Mouse (Mus musculus) lung, adult 10 weeks (tissue): ENCODE results near the gene Zfp964. TPM values are rescaled to one million over a fixed set of nuclear protein-coding genes. Genes with fewer than 3 reads are reported as not detected.

Experiments used
- polyA plus RNA-seq: library from polyadenylated mRNA; stranded (reverse); fragments of 350-450 nt; fragmentation: Illumina TruSeq; extraction: RNeasy Lipid Tissue Mini Kit (QIAGEN cat#74804); gene quantifications from one replicate; pipeline ENCODE4 v1.2.3, GENCODE M21; 2014; ENCODE audit warnings: low read depth, low replicate concordance; ENCODE audit not compliant: insufficient read depth

Gene Zfp964
- polyA plus RNA-seq, result 1.1 TPM

GRCm38 (mm10) chr8:69654358-69654981, at the start of gene Zfp964:
Gene Zfp964 (plus strand): TSS chr8:69654479.

DNA sequence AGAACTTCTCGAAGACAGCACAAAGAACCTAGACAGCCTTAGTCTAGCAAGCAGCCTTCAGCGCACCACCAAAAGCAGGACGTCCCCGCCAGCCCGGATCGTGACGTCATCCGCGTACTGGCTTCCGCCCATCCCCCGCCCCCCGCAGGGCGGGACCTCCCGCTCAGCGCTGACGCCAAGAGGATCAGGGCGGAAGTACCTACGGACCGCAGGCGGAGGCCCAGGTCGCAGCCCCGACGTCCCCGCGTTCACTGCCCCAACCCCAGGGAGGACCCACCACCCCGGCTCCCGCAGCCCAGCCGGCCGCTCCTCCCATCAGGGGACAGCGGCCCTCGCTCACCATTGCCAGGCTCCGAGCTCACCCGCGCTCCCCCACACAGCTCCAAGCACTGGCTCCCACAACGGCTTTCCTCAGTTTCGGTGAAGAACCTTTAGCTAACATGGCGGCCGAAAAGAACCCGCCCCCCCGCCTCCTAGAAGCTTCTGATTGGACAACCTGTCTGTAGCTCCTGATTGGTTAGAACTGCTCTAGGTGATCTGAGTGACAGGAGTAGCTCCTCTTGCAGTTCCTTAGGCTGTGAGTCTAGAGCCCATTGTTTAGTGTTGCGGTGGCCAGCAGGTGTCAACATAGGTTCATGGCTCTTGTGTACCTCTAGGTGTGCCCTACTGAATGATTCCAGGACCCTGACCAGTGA, 29.0 kb upstream of the Zfp964 start, which contains the start of gene Zfp868:
Gene Zfp868 (minus strand): TSS at position 454 of the 695 bp plus-strand sequence.

DNA sequence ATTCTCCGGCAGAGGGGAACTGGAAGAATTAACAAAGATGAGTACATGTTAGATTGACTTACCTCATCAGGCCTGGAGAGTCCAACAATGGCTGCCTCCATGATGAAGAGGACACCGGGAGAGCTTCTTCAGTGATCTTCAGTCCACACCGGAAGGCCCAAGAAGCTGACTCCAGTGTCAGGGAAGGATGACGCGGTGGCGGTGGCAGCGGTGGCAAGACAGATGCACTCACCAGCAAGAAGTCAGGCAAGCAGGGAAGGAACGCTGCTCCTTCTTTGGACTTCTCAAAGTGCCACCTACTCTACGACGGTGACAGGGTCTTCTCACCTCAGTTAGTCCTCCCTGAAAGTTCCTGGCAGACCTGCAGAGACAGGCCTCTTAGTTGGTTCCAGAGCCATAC, 56.3 kb downstream of the Zfp964 start, which contains the start of gene Zfp869:
Gene Zfp869 (minus strand): TSS at position 101 of the 400 bp plus-strand sequence.

Other genes with a start within 250 kb of the Zfp964 start
- not detected for gene Gm9495, start 200.9 kb upstream of the Zfp964 start, polyA plus RNA-seq
- not detected for gene Gm7697, start 131.5 kb upstream of the Zfp964 start, polyA plus RNA-seq
- gene Zfp868, start 28.9 kb upstream of the Zfp964 start, polyA plus RNA-seq, result 8.6 TPM
- 14.2 TPM for gene Zfp869, start 56.2 kb downstream of the Zfp964 start, polyA plus RNA-seq
- gene Zfp963, start 95.5 kb downstream of the Zfp964 start, polyA plus RNA-seq, result 4.0 TPM
- gene Gm20422, start 120.4 kb downstream of the Zfp964 start, polyA plus RNA-seq, result not detected
- gene Atp13a1, start 136.7 kb downstream of the Zfp964 start, polyA plus RNA-seq, result 13.8 TPM
- 11.1 TPM for gene Zfp866, start 136.7 kb downstream of the Zfp964 start, polyA plus RNA-seq
- 12.9 TPM for gene Gmip, start 154.2 kb downstream of the Zfp964 start, polyA plus RNA-seq
- gene Lpar2, start 167.9 kb downstream of the Zfp964 start, polyA plus RNA-seq, result 1.1 TPM
- gene Pbx4, start 178.0 kb downstream of the Zfp964 start, polyA plus RNA-seq, result 2.6 TPM
- 0.38 TPM for gene Cilp2, start 233.2 kb downstream of the Zfp964 start, polyA plus RNA-seq
- gene Tssk6, start 247.7 kb downstream of the Zfp964 start, polyA plus RNA-seq, result 0.35 TPM
- 137 TPM for gene Ndufa13, start 248.1 kb downstream of the Zfp964 start, polyA plus RNA-seq
- gene Yjefn3, start 248.2 kb downstream of the Zfp964 start, polyA plus RNA-seq, result 2.1 TPM